Mouse (Mus musculus) cortical plate, adult 2 months (tissue): ENCODE measurements at regions not wholly inside any gene's neighbourhood (a gene's known extent, or its start where the extent isn't known, plus 50 kb on each side); places are given as distances from the start of the nearest gene placed in this dataset.

Source experiments
- CTCF ChIP-seq: fragments of 200-500 bp; IDR thresholded peaks from 2 replicates; pipeline ENCODE4 v1.5.1; 2011; ENCODE audit warnings: mild to moderate bottlenecking, control low read depth, low read length; ENCODE audit not compliant: insufficient read depth; ENCODE audit errors: extremely low read depth
- POLR2A ChIP-seq: fragments of 200-500 bp; IDR thresholded peaks from 2 replicates; pipeline ENCODE4 v1.6.1; 2011; ENCODE audit warnings: mild to moderate bottlenecking, low read length, control low read depth; ENCODE audit not compliant: insufficient read depth; ENCODE audit errors: extremely low read depth

GRCm38 (mm10) chr19:26185012-26185411 is 419.8 kb upstream of the Smarca2 start:
- TF ChIP-seq CTCF: no peak
- no peak for TF ChIP-seq POLR2A
